Mouse (Mus musculus): ENCODE measurements around the gene Rab40b. TPM values are rescaled to one million over a fixed set of nuclear protein-coding genes. Genes with fewer than 3 reads are reported as not detected.
"Not testable (repeated sequence)": the region's sequence is repeated elsewhere in the genome, so short reads cannot be mapped to it uniquely, and the experiment has no call there.

Rab40b gene
- total RNA-seq, 2 experiments from 2014 or later: 5.6 to 6.7 TPM

- peak; percentile 33 to 48 for DNase-seq
These were observed 18.4 kb downstream of the Rab40b start for GRCm38 (mm10) chr11:121369622-121370021.

DNA sequence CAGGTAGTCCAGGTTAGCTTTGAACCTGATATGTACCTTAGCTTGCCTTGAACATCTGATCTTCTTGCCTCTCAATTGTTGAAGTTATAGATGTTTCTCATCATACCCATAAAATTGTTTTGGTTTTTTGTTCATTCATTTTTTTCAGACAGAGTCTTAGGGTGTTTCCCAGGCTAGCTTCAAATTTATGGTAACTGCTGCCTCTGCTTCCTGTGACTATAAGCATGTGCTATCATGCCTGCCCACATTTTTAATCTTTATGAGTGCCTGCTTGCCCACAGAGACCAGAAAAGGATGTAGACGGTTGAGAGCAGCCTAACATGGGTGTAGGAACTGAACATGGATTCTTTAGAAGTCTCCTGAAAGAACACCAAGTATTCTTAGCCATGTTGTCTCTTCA lies 19.3 kb downstream of the Rab40b start:
- no peak for DNase-seq

GRCm38 (mm10) chr11:121367170-121367707 lies 20.8 kb downstream of the Rab40b start:
- DNase-seq: no peak

- DNase-seq: peak; percentile 74 to 76
These were observed 25.8 kb downstream of the Rab40b start for GRCm38 (mm10) chr11:121362212-121362611.

- DNase-seq: peak; percentile 96 to 97
These were observed 33.9 kb downstream of the Rab40b start, which contains the start of gene Wdr45b for GRCm38 (mm10) chr11:121354091-121354707. Gene Wdr45b, minus strand, starts transcription at chr11:121354445.

GRCm38 (mm10) chr11:121353326-121354090 lies 34.5 kb downstream of the Rab40b start:
- DNase-seq: peak; percentile 47 to 62

- DNase-seq: not testable (repeated sequence)
These were observed 39.3 kb downstream of the Rab40b start for GRCm38 (mm10) chr11:121348727-121349126.

- DNase-seq: no peak
These were observed 39.9 kb downstream of the Rab40b start for GRCm38 (mm10) chr11:121348166-121348565.

DNA sequence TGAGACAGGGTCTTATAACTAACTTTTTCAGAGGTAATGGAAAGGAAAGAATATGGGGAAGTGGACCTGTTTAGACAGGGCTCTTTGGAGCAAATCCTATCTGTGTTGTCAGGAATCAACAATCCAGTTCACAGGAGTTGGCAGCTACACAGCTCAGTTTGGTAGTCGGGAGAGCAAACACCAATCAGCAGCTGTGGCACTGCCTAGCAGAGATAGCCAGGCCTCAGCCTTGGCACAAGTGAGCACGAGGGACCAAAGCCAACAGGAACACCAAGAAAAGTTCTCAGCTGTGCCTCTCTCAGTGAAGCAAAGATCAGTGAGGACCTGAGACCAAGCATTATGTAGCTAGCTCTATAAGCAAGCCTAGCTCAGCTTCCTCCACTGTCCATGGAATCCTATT lies 41.0 kb downstream of the Rab40b start:
- peak; percentile 59 to 60 for DNase-seq

GRCm38 (mm10) chr11:121342423-121342822 lies 45.6 kb downstream of the Rab40b start:
- DNase-seq: not testable (repeated sequence)

- no peak for DNase-seq
These were observed 47.8 kb downstream of the Rab40b start for GRCm38 (mm10) chr11:121340287-121340686.

GRCm38 (mm10) chr11:121339647-121340046 lies 48.4 kb downstream of the Rab40b start:
- no peak for DNase-seq

GRCm38 (mm10) chr11:121331641-121332040 lies 56.4 kb downstream of the Rab40b start:
- no peak for DNase-seq

GRCm38 (mm10) chr11:121328619-121329018 lies 59.4 kb downstream of the Rab40b start:
- no peak for DNase-seq

DNA sequence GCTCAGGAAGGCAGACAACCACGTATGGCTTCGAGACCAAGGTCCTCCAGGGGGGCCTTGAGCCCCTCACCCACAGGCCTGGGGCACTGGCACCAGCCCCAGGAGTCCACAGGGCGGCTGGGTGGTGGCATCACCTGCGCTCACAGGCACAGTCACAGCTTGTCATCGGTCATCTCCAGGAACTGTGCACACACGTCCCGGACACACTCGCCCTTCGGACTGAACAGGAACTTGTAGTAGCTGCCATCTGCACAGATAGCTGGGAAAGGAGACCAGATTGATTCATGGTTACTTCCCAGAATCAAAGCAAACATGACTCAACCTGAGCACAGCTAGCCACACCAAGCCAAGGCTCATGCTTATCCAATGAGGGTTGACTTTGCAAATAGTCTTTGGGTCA lies 59.8 kb downstream of the Rab40b start:
- peak; percentile 8 to 13 for DNase-seq

DNA sequence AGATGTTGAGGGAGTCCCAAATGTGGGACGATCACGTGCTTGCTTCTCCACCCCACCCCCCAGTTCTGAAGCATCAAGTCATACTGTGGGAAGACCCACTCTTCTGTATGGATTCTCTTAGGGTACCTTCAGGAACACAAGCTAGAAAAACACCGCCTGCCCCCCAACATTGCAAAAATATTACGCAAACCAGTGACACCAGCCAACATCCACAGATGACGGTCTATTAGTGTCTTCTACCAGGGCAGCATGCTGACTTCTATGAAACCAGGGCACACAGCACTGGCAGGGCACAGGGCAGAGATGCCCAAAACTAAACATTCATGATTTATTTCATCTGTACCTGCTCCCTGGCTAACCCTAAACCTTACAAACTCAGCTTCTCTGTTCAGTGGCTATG lies 61.4 kb downstream of the Rab40b start:
- DNase-seq: no peak

- DNase-seq: no peak
These were observed 62.0 kb downstream of the Rab40b start for GRCm38 (mm10) chr11:121326034-121326433.

DNA sequence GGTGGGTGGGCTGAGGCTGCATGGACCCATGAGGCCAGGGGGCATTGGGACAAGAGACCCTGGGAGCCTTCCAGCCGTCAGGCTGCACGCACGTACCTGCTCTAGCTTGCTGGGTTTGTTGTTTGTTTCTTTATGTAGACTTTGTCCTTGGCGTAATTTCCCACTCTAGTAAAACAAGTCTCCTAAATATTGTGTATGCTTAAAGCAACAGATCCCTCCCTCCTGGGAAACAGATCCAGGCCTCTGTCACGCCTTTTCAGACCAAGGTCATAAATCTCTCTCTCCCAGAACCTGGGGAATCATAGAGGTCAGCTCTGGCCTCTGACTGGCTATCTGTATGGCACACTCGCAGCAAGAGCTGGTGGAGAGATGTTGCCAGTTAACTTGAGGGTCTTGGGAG lies 80.3 kb downstream of the Rab40b start:
- not testable (repeated sequence) for DNase-seq

DNA sequence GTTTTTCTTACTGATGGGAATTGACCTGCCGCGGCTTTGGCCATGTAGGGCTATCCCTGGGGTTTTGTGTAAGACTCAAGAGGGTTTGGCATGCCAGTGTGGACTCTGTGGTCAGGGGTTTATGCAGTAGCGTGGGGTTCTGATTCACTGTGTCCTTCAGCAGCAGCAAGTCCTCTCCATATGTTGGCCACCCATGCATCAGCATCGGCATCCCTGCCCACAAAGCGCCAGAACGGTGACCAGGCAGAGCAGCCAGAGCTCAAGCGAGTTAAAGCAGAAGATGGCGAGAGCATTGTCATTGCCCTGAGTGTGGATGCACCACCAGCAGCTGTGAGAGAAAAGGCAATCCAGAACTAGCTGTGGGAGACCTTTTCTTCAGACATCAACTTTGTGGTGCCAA lies 81.4 kb downstream of the Rab40b start:
- no peak for DNase-seq

Measured in adrenal gland, postnatal 36 days (tissue).